Mouse (Mus musculus) small intestine, adult 2 months (tissue): Measurements from ENCODE around the gene Gm20388. TPM values are rescaled to one million over a fixed set of nuclear protein-coding genes. Genes with fewer than 3 reads are reported as not detected.

ENCODE experiments used
- H3K27ac ChIP-seq: fragments of 200-500 bp; 2 replicates; pipeline ENCODE4 v1.5.1; 2012; ENCODE audit warnings: low read depth, low read length, control low read depth, inconsistent platforms; ENCODE audit not compliant: insufficient read depth
- H3K27me3 ChIP-seq: fragments of 200-500 bp; 2 replicates; pipeline ENCODE4 v1.6.1; 2012; ENCODE audit warnings: mild to moderate bottlenecking, moderate library complexity, low read length, inconsistent platforms; ENCODE audit not compliant: control insufficient read depth, insufficient read depth
- H3K36me3 ChIP-seq: fragments of 200-500 bp; 2 replicates; pipeline ENCODE4 v1.6.1; 2012; ENCODE audit warnings: mild to moderate bottlenecking, low read length, control low read depth, inconsistent platforms; ENCODE audit not compliant: control insufficient read depth, insufficient read depth
- H3K4me1 ChIP-seq: fragments of 200-500 bp; 2 replicates; pipeline ENCODE4 v1.6.1; 2012; ENCODE audit warnings: low read length, inconsistent platforms, mixed read lengths; ENCODE audit not compliant: control insufficient read depth, insufficient read depth, insufficient read length
- H3K4me3 ChIP-seq: fragments of 200-500 bp; 2 replicates; pipeline ENCODE4 v1.5.1; 2012; ENCODE audit warnings: low read depth, mild to moderate bottlenecking, control low read depth, inconsistent platforms, low read length, moderate library complexity
- CTCF ChIP-seq: fragments of 200-500 bp; IDR thresholded peaks from 2 replicates; pipeline ENCODE4 v1.5.1; 2012; ENCODE audit warnings: low read depth, mild to moderate bottlenecking, control low read depth, inconsistent platforms, low read length, moderate library complexity, mixed read lengths; ENCODE audit not compliant: insufficient replicate concordance, insufficient read length; ENCODE audit errors: extremely low read depth
- POLR2A ChIP-seq: fragments of 200-500 bp; IDR thresholded peaks from 2 replicates; pipeline ENCODE4 v1.6.1; 2012; ENCODE audit warnings: low read depth, mild to moderate bottlenecking, control low read depth, inconsistent platforms, low read length, moderate library complexity
- WGBS: fragments of 180-500 bp; shearing (Covaris S2); methylation state at CpG from one replicate; pipeline ENCODE4 v1.1.7; 2018; 5-methylcytosine and 5-hydroxymethylcytosine counted together
- polyA plus RNA-seq: library from polyadenylated mRNA; depleted of rRNA; stranded (reverse); fragments of >200 nt; gene quantifications from 2 replicates; pipeline ENCODE4 v1.2.3, GENCODE M21; 2012

Gene Gm20388
- polyA plus RNA-seq, 1 experiment, result 37.3 TPM

- TF ChIP-seq CTCF (no peak), POLR2A (no peak)
- Histone ChIP-seq H3K4me1 (peaks cover 8% of the 10 kb centered on the region), H3K4me3 (no peak overlapping the region), H3K27me3 (no peaks in the 10 kb centered on the region), H3K36me3 (no peaks in the 10 kb centered on the region), H3K27ac (no peak overlapping the region)
- 83% methylated on average over 21 of the region's 21 CpGs for WGBS
These were observed 406.6 kb downstream of the Gm20388 start for GRCm38 (mm10) chr8:120317118-120317824.

- Histone ChIP-seq H3K36me3 (no peaks in the 10 kb centered on the region), H3K4me3 (no peak overlapping the region), H3K27me3 (no peaks in the 10 kb centered on the region), H3K4me1 (peaks cover 15% of the 10 kb centered on the region), H3K27ac (no peak overlapping the region)
- 77% methylated on average over 12 of the region's 12 CpGs for WGBS
- no peak for TF ChIP-seq CTCF
- no peak for TF ChIP-seq POLR2A
These were observed 407.9 kb downstream of the Gm20388 start for GRCm38 (mm10) chr8:120318476-120318991.

GRCm38 (mm10) chr8:120319449-120319848, 408.8 kb downstream of the Gm20388 start:
- WGBS, result 12% methylated on average over 7 of the region's 7 CpGs
- H3K36me3 ChIP-seq, result no peaks in the 10 kb centered on the region
- no peak overlapping the region for H3K27ac ChIP-seq
- no peaks in the 10 kb centered on the region for H3K27me3 ChIP-seq
- peaks cover 15% of the 10 kb centered on the region for H3K4me1 ChIP-seq
- TF ChIP-seq POLR2A (no peak), CTCF (peak; percentile 100)
- H3K4me3 ChIP-seq, result no peak overlapping the region

GRCm38 (mm10) chr8:120320146-120320545, 409.5 kb downstream of the Gm20388 start:
- Histone ChIP-seq H3K4me3 (no peak overlapping the region), H3K4me1 (peaks cover 17% of the 10 kb centered on the region), H3K27me3 (no peaks in the 10 kb centered on the region), H3K36me3 (no peaks in the 10 kb centered on the region), H3K27ac (no peak overlapping the region)
- WGBS, result 75% methylated on average over 5 of the region's 5 CpGs
- no peak for TF ChIP-seq CTCF
- no peak for TF ChIP-seq POLR2A

GRCm38 (mm10) chr8:120321724-120322123, 411.1 kb downstream of the Gm20388 start:
- no peak overlapping the region for H3K27ac ChIP-seq
- WGBS, result 53% methylated on average over 6 of the region's 6 CpGs
- no peaks in the 10 kb centered on the region for H3K36me3 ChIP-seq
- TF ChIP-seq CTCF (peak; percentile 78; the same call in 1 of the 2 replicates), POLR2A (no peak)
- H3K27me3 ChIP-seq, result no peaks in the 10 kb centered on the region
- no peak overlapping the region for H3K4me3 ChIP-seq
- H3K4me1 ChIP-seq, result peaks cover 14% of the 10 kb centered on the region

GRCm38 (mm10) chr8:120322956-120323448, 412.4 kb downstream of the Gm20388 start:
- H3K4me3 ChIP-seq, result no peak overlapping the region
- no peak overlapping the region for H3K27ac ChIP-seq
- TF ChIP-seq CTCF, result no peak
- TF ChIP-seq POLR2A, result no peak
- H3K4me1 ChIP-seq, result peaks cover 14% of the 10 kb centered on the region
- 13% methylated on average over 20 of the region's 20 CpGs for WGBS
- H3K36me3 ChIP-seq, result no peaks in the 10 kb centered on the region
- no peaks in the 10 kb centered on the region for H3K27me3 ChIP-seq

- H3K27me3 ChIP-seq, result no peaks in the 10 kb centered on the region
- no peak overlapping the region for H3K4me3 ChIP-seq
- TF ChIP-seq POLR2A (no peak), CTCF (no peak)
- peaks cover 19% of the 10 kb centered on the region for H3K4me1 ChIP-seq
- no peaks in the 10 kb centered on the region for H3K36me3 ChIP-seq
- 67% methylated on average over 3 of the region's 3 CpGs for WGBS
- H3K27ac ChIP-seq, result no peak overlapping the region
These were observed 413.9 kb downstream of the Gm20388 start for GRCm38 (mm10) chr8:120324555-120324954.
